Mouse (Mus musculus) liver, embryonic 14.5 days (tissue): ENCODE data around the gene Hif3a. TPM values are rescaled to one million over a fixed set of nuclear protein-coding genes. Genes with fewer than 3 reads are reported as not detected.

ENCODE experiments used
- ATAC-seq: fragments of 200-750 bp; cut with Nextera tagmentation; 2 replicates; pipeline ENCODE4 v1.8.0; 2017; ENCODE audit warnings: moderate number of reproducible peaks, mild to moderate bottlenecking, moderate library complexity; ENCODE audit not compliant: insufficient read depth
- DNase-seq, 3 experiments: peaks; one replicate each; pipeline ENCODE4 v3.0.0-alpha.2; 2012 to 2013; ENCODE audit warnings: low read depth in 3 of 3, low spot score in 3 of 3
- H3K27ac ChIP-seq: fragments of 300-500 bp; sonication (generic); 2 replicates; pipeline ENCODE4 v1.5.1; 2014; ENCODE audit warnings: moderate library complexity, mild to moderate bottlenecking, control low read depth, inconsistent platforms
- H3K27me3 ChIP-seq: fragments of 300-500 bp; sonication (generic); 2 replicates; pipeline ENCODE4 v1.6.1; 2014; ENCODE audit warnings: mild to moderate bottlenecking, low read length, moderate library complexity; ENCODE audit not compliant: control insufficient read depth, insufficient read depth
- H3K36me3 ChIP-seq: fragments of 300-500 bp; sonication (generic); replicated peaks from 2 replicates; pipeline ENCODE4 v1.6.1; 2014; ENCODE audit warnings: low read depth; ENCODE audit not compliant: control insufficient read depth, insufficient read depth
- H3K4me1 ChIP-seq, 2 experiments: fragments of 200-500 bp in 1 of 2; fragments of 300-500 bp in 1 of 2; sonication (generic) in 1 of 2; replicated peaks; 2 replicates each; pipeline ENCODE4 v1.6.1; 2012 to 2014; ENCODE audit warnings: antibody characterized with exemption in 1 of 2, inconsistent platforms in 1 of 2, low read length in 1 of 2; ENCODE audit not compliant: control insufficient read depth in 2 of 2, insufficient read depth in 2 of 2
- H3K4me2 ChIP-seq: fragments of 300-500 bp; sonication (generic); 2 replicates; pipeline ENCODE4 v1.6.1; 2014; ENCODE audit warnings: low read depth, mild to moderate bottlenecking, control low read depth, moderate library complexity
- H3K4me3 ChIP-seq, 2 experiments: fragments of 200-500 bp in 1 of 2; fragments of 300-500 bp in 1 of 2; sonication (generic) in 1 of 2; 2 replicates each; pipeline ENCODE4 v1.5.1; 2012 to 2014; ENCODE audit warnings: low read depth in 2 of 2, low read length in 2 of 2, mild to moderate bottlenecking in 2 of 2, control low read depth in 1 of 2, inconsistent platforms in 1 of 2, moderate library complexity in 1 of 2; ENCODE audit not compliant: insufficient read depth in 1 of 2
- H3K9ac ChIP-seq: fragments of 300-500 bp; sonication (generic); replicated peaks from 2 replicates; pipeline ENCODE4 v1.6.1; 2014; ENCODE audit warnings: mild to moderate bottlenecking, control low read depth, moderate library complexity
- H3K9me3 ChIP-seq: fragments of 300-500 bp; sonication (generic); 2 replicates; pipeline ENCODE4 v1.6.1; 2016; ENCODE audit warnings: low read length, mixed read lengths; ENCODE audit not compliant: control insufficient read depth
- CTCF ChIP-seq: IDR thresholded peaks from 2 replicates; pipeline ENCODE4 v1.5.1; 2016; ENCODE audit warnings: antibody characterized with exemption, low read depth, control low read depth
- EP300 ChIP-seq: IDR thresholded peaks from 2 replicates; pipeline ENCODE4 v1.6.1; 2016; ENCODE audit warnings: antibody characterized with exemption, low read depth
- WGBS: fragments of 180-500 bp; shearing (Covaris S2); extraction: QIAGEN DNeasy Blood & Tissue Kit; methylation state at CpG from one replicate; pipeline ENCODE4 v1.1.7; 2014; ENCODE audit not compliant: insufficient replicate concordance; 5-methylcytosine and 5-hydroxymethylcytosine counted together
- polyA plus RNA-seq, 2 experiments: library from polyadenylated mRNA; depleted of rRNA in 1 of 2; stranded (reverse) in 1 of 2; unstranded in 1 of 2; fragments of >200 nt; fragmentation: Nextera tagmentation in 1 of 2; extraction: Ambion mirVana in 1 of 2; gene quantifications; 2 replicates each; pipeline versions ENCODE4 v1.2.1 to v1.2.3; 2012 to 2014

Hif3a gene
- polyA plus RNA-seq, 2 experiments, result 9.8 to 22.8 TPM

GRCm38 (mm10) chr7:16982859-16983568 lies 79.2 kb downstream of the Hif3a start, which contains the start of gene Gm42372:
Gene Gm42372, plus strand, starts transcription at chr7:16983086.
- H3K4me1 ChIP-seq, result peaks cover 5 to 20% of the 10 kb centered on the region in 2 experiments
- ATAC-seq, result no peak
- H3K4me2 ChIP-seq, result no peak within 1 kb of the TSS
- no peak within 1 kb of the TSS for H3K9ac ChIP-seq
- no peaks in the 10 kb centered on the region for H3K27me3 ChIP-seq
- H3K36me3 ChIP-seq, result no peaks in the 10 kb centered on the region
- no peak for DNase-seq
- TF ChIP-seq CTCF (no peak), EP300 (no peak)
- H3K27ac ChIP-seq, result no peak within 1 kb of the TSS
- H3K9me3 ChIP-seq, result no peaks in the 10 kb centered on the region
- no peak within 1 kb of the TSS for H3K4me3 ChIP-seq
- whole genome bisulfite sequencing, result 35% methylated on average over 26 of the region's 26 CpGs

Other genes with a start within 250 kb of the Hif3a start
- gene Strn4, start 246.5 kb downstream of the Hif3a start, polyA plus RNA-seq (2012; rRNA removed), result 41.3 and 43.0 TPM in 2 replicates
- 27.2 and 32.2 TPM in 2 replicates for gene Strn4, start 246.5 kb downstream of the Hif3a start, polyA plus RNA-seq (2014; fragmentation: Nextera tagmentation; extraction: Ambion mirVana)
- gene Fkrp, start 245.7 kb downstream of the Hif3a start, polyA plus RNA-seq (2012; rRNA removed), result 5.6 and 6.6 TPM in 2 replicates
- 7.2 and 8.9 TPM in 2 replicates for gene Fkrp, start 245.7 kb downstream of the Hif3a start, polyA plus RNA-seq (2014; fragmentation: Nextera tagmentation; extraction: Ambion mirVana)
- gene Prkd2, start 219.5 kb downstream of the Hif3a start, polyA plus RNA-seq (2012; rRNA removed), result 2.5 and 3.2 TPM in 2 replicates
- gene Prkd2, start 219.5 kb downstream of the Hif3a start, polyA plus RNA-seq (2014; fragmentation: Nextera tagmentation; extraction: Ambion mirVana), result 1.8 and 2.2 TPM in 2 replicates
- gene Dact3, start 187.1 kb downstream of the Hif3a start, polyA plus RNA-seq (2012; rRNA removed), result 0.68 and 0.92 TPM in 2 replicates
- gene Dact3, start 187.1 kb downstream of the Hif3a start, polyA plus RNA-seq (2014; fragmentation: Nextera tagmentation; extraction: Ambion mirVana), result 0.09 and 0.14 TPM in 2 replicates
- 0.44 and 0.47 TPM in 2 replicates for gene Gng8, start 170.6 kb downstream of the Hif3a start, polyA plus RNA-seq (2012; rRNA removed)
- gene Gng8, start 170.6 kb downstream of the Hif3a start, polyA plus RNA-seq (2014; fragmentation: Nextera tagmentation; extraction: Ambion mirVana), result not detected in 2 replicates
- 0.84 and 0.87 TPM in 2 replicates for gene Ptgir, start 155.9 kb downstream of the Hif3a start, polyA plus RNA-seq (2012; rRNA removed)
- gene Ptgir, start 155.9 kb downstream of the Hif3a start, polyA plus RNA-seq (2014; fragmentation: Nextera tagmentation; extraction: Ambion mirVana), result 0.88 and 1.2 TPM in 2 replicates
- gene Calm3, start 138.3 kb downstream of the Hif3a start, polyA plus RNA-seq (2012; rRNA removed), result 72.2 and 90.3 TPM in 2 replicates
- 115 and 122 TPM in 2 replicates for gene Calm3, start 138.3 kb downstream of the Hif3a start, polyA plus RNA-seq (2014; fragmentation: Nextera tagmentation; extraction: Ambion mirVana)
- 0.04 and 0.08 TPM in 2 replicates for gene Pnmal2, start 117.7 kb downstream of the Hif3a start, polyA plus RNA-seq (2012; rRNA removed)
- gene Pnmal2, start 117.7 kb downstream of the Hif3a start, polyA plus RNA-seq (2014; fragmentation: Nextera tagmentation; extraction: Ambion mirVana), result 0.08 and 0.14 TPM in 2 replicates
- gene Pnmal1, start 102.7 kb downstream of the Hif3a start, polyA plus RNA-seq (2012; rRNA removed), result 0.01 and 0.03 TPM in 2 replicates
- gene Pnmal1, start 102.7 kb downstream of the Hif3a start, polyA plus RNA-seq (2014; fragmentation: Nextera tagmentation; extraction: Ambion mirVana), result 0.03 TPM in 1 of 2 replicates, not detected in the other
- 0.01 and 0.02 TPM in 2 replicates for gene Gm42372, start 79.3 kb downstream of the Hif3a start, polyA plus RNA-seq (2012; rRNA removed)
- 0.03 and 0.04 TPM in 2 replicates for gene Gm42372, start 79.3 kb downstream of the Hif3a start, polyA plus RNA-seq (2014; fragmentation: Nextera tagmentation; extraction: Ambion mirVana)
- gene Ccdc8, start 69.7 kb downstream of the Hif3a start, polyA plus RNA-seq (2012; rRNA removed), result 2.0 and 2.7 TPM in 2 replicates
- 1.5 and 2.3 TPM in 2 replicates for gene Ccdc8, start 69.7 kb downstream of the Hif3a start, polyA plus RNA-seq (2014; fragmentation: Nextera tagmentation; extraction: Ambion mirVana)
- 61.7 and 68.3 TPM in 2 replicates for gene Ppp5c, start 34.5 kb downstream of the Hif3a start, polyA plus RNA-seq (2012; rRNA removed)
- gene Ppp5c, start 34.5 kb downstream of the Hif3a start, polyA plus RNA-seq (2014; fragmentation: Nextera tagmentation; extraction: Ambion mirVana), result 38.5 and 42.8 TPM in 2 replicates
- gene Psg16, start 11.6 kb upstream of the Hif3a start, polyA plus RNA-seq (2012; rRNA removed), result 0.02 and 0.18 TPM in 2 replicates
- 0.08 TPM in 2 replicates for gene Psg16, start 11.6 kb upstream of the Hif3a start, polyA plus RNA-seq (2014; fragmentation: Nextera tagmentation; extraction: Ambion mirVana)
- gene Ceacam3, start 87.9 kb upstream of the Hif3a start, polyA plus RNA-seq (2012; rRNA removed), result not detected in 2 replicates
- not detected in 2 replicates for gene Ceacam3, start 87.9 kb upstream of the Hif3a start, polyA plus RNA-seq (2014; fragmentation: Nextera tagmentation; extraction: Ambion mirVana)
- not detected in 2 replicates for gene Psg29, start 141.1 kb upstream of the Hif3a start, polyA plus RNA-seq (2012; rRNA removed)
- gene Psg29, start 141.1 kb upstream of the Hif3a start, polyA plus RNA-seq (2014; fragmentation: Nextera tagmentation; extraction: Ambion mirVana), result not detected in 2 replicates